Mouse (Mus musculus): ENCODE data around the gene Myo1f. TPM values are rescaled to one million over a fixed set of nuclear protein-coding genes. Genes with fewer than 3 reads are reported as not detected.

Gene Myo1f
- total RNA-seq (2014; fragmentation: Nextera tagmentation) (93.6 and 116 TPM in 2 replicates), total RNA-seq (2017) (108 and 121 TPM in 2 replicates)

- peak; percentile 96 for ATAC-seq (replicated peaks; ENCODE audit: poor library complexity, severe bottlenecking)
Measured at GRCm38 (mm10) chr17:33555223-33555855, at the start of gene Myo1f. Gene Myo1f (plus strand): TSS chr17:33555707.

- ATAC-seq (replicated peaks; ENCODE audit: poor library complexity, severe bottlenecking): no peak
Measured at GRCm38 (mm10) chr17:33508386-33508785, 47.1 kb upstream of the Myo1f start.

- no peak for ATAC-seq (replicated peaks; ENCODE audit: poor library complexity, severe bottlenecking)
Measured at GRCm38 (mm10) chr17:33510172-33510571, 45.3 kb upstream of the Myo1f start.

DNA sequence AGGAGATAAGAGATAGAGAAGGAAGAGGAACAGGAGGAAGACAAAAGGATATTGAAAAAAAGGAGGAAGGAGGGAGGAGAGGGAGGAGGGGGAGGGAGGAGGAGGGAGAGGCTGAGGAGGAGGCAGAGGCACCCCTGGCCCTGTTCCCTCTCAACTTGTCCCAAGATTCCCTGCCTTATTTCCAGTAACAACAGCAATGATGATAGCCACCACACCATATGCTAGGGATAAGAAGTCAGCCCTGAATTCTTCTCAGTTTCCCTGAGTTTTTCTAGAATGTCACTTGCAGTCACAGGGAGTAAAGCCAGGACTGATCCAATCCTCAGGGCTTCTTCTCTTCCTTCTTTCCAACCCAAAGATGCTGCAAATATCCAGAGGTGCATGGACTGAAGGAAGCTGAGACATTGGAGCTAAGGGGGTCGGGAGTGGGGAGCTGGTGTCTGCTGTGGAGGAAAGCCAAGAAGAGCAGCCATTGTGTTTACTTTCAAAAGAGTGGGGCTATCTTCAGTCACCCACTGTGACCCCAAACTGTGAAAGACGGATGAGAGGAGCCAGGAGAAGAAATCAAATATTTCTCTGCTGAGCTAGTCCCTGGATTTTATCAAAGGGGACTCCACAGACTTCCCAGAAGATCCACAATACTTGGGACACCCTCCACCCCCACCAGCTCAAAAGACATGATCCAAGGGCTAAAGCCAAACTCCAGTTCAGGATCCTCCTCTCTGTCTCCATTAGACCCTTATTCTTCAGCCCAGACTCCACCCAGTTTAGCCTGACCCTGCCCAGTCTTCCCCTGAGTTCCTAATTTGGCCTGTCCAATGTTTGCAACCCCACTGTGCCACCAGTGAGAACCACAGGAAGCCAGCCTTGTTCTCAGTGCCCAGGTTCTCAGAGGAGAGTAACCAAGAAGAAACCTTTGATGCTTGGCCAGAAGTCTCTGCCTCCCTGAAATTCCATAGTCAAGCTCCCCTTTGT lies 42.8 kb upstream of the Myo1f start:
- ATAC-seq (replicated peaks; ENCODE audit: poor library complexity, severe bottlenecking): no peak

GRCm38 (mm10) chr17:33513874-33514273 lies 41.6 kb upstream of the Myo1f start:
- peak; percentile 55 for ATAC-seq (replicated peaks; ENCODE audit: poor library complexity, severe bottlenecking)

DNA sequence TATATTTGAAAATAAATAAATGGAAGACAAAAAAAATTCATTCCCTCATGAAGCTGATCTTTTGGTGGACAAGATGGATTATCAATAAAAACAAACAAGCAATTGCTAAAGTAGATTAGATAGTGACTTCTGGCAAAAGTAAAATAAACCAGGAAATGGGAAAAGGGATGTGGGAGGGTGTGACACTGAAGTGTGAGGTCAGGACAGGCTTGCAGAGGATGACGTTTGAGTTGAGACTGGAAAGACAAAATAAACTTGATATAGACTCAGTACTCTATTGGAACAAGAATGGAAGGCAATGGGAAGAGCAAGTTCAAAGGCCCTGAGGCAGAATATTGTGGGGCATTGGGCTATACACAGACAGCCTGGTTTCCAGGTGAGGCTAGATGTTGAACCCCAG lies 35.1 kb upstream of the Myo1f start:
- no peak for ATAC-seq (replicated peaks; ENCODE audit: poor library complexity, severe bottlenecking)

DNA sequence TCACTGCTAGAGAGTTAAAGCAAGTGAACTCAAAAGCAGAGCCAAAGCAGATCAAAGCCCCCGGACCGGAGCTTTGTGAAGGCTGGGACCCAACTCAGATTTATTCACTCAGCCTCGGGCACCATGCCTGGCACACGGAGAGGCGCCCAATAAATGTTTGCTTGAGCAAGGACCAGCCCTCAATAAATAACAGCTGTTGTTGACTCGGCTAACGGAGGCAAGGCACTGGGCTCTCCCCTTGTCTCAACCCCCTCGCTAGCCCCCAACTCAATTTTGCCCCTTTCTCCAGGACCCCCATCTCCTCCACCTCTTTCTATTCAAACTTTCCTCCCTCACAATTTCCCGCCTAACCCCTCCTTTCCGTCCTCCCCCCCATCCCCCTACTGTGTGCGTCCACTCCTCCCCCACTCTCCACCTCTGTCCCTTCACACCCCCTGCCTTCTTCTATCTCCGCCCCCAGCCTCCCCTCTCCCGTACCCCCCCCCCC lies 32.0 kb upstream of the Myo1f start:
- no peak for ATAC-seq (replicated peaks; ENCODE audit: poor library complexity, severe bottlenecking)

DNA sequence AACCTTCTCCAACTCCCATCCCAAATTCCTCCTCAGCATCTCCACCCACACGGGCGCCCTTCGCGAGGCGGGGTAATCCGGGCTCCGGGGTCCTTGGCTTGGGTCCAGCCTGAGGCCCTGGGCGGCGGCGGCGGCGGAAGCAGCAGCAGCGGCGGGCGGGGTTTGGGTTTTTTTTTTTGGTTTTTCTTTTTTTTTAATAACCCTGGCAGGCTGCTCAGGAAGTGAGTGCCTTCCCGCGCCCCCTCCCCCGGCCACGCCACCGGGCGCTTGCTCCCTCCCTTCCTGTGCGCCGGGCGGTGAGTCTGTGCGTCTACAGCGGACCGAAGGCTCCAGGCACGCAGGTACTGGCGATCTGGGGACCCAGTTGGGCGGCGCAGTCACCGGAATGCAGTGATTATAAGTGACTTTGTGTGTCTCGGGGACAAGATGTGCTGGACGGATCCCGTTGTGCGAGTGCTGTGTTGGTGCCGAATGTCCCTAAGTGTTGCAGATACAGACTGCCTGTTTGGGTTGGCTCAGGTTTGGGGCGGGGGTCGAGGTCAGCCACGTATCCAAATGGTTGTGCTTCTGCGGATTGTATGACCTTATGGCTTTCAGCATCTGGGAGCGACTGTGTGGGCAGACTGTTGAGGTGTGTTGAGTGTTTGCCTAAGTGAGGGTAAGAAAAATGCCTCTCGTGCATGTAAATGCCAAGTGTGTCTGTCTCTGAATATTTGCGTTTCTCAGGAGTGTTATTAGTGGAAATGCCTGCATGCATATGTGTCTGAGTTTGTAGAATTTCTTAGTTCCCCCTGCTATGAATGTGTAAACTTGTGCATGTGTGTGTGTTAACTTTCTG lies 31.4 kb upstream of the Myo1f start, which contains the start of gene Adamts10:
Adamts10 (plus strand) TSS at position 287 of the 838 bp plus-strand sequence.
- ATAC-seq (replicated peaks; ENCODE audit: poor library complexity, severe bottlenecking): peak; percentile 90

DNA sequence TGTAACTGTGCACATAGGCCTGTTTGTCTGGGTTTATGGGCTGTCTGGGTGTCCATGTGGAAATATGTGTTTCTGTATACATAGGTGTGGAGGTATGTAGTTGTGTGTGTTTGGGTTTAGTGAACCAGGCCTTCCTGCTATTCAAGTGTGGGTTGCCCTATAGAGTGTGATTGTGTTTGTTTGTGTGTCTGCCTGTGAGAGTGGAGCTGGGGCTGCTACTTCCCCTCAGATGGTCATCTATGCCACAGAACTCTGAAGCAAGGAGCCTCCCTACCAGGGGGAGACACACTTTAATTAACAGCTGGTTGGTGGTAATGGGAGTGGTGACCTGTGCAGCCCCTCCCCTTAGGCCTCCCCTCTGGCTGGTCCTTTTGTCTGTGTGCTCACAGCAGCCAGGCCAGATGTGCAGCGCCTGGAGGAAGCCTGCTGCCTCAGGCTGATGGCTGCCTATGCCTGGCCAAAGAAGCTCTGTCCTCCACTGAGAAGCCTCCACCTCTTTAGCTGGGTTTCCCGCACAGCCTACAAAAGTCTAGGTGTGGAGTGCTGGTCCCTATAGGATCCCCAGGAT lies 30.6 kb upstream of the Myo1f start:
- ATAC-seq (replicated peaks; ENCODE audit: poor library complexity, severe bottlenecking): peak; percentile 74

- no peak for ATAC-seq (replicated peaks; ENCODE audit: poor library complexity, severe bottlenecking)
Measured at GRCm38 (mm10) chr17:33526506-33526905, 29.0 kb upstream of the Myo1f start.

GRCm38 (mm10) chr17:33539106-33539675 lies 16.3 kb upstream of the Myo1f start:
- peak; percentile 63 for ATAC-seq (replicated peaks; ENCODE audit: poor library complexity, severe bottlenecking)

GRCm38 (mm10) chr17:33539878-33540277 lies 15.6 kb upstream of the Myo1f start:
- ATAC-seq (replicated peaks; ENCODE audit: poor library complexity, severe bottlenecking): no peak

GRCm38 (mm10) chr17:33549212-33549611 lies 6.3 kb upstream of the Myo1f start:
- ATAC-seq (replicated peaks; ENCODE audit: poor library complexity, severe bottlenecking): no peak

- ATAC-seq (replicated peaks; ENCODE audit: poor library complexity, severe bottlenecking): peak; percentile 45
Measured at GRCm38 (mm10) chr17:33550388-33550787, 5.1 kb upstream of the Myo1f start.

- ATAC-seq (replicated peaks; ENCODE audit: poor library complexity, severe bottlenecking): no peak
Measured at GRCm38 (mm10) chr17:33552113-33552512, 3.4 kb upstream of the Myo1f start.

DNA sequence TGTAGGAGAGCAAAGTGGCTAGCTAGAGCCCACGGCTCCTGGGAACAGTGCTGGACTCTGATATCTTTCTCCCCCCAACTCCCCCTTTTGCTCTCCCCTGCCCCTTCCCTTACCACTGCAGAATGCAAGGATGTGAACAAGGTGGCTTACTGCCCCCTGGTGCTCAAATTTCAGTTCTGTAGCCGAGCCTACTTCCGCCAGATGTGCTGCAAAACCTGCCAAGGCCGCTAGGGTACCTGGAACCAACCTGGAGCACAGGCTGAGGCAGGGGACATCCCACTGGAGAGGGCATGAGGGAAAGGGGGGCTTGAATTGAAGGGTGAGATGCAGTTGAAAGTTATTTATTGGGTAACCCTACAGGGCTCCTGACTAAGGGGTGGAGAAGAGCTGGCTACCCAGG lies 2.5 kb upstream of the Myo1f start:
- peak; percentile 24 for ATAC-seq (replicated peaks; ENCODE audit: poor library complexity, severe bottlenecking)

- ATAC-seq (replicated peaks; ENCODE audit: poor library complexity, severe bottlenecking): no peak
Measured at GRCm38 (mm10) chr17:33554536-33554935, 971 bp upstream of the Myo1f start.

DNA sequence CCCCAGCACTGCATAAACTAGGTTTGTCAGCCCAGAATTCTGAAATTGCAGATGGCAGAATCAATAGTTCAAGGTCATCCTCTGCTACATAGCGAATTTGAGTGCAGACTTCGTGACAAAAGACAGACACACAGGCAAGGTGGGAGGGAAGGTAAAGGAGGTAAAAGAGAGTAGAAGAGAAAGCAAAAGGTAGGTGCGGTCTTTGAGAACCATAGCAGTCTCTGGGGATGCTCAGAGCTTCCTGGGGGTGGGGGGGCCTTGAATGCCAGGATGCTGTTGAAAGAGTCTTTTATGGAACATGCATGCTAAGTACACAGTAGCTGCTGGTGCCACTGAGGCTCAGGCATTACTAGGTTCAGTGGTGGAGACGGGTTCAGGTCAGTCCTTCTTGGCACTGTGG lies 2.4 kb downstream of the Myo1f start:
- ATAC-seq (replicated peaks; ENCODE audit: poor library complexity, severe bottlenecking): no peak

DNA sequence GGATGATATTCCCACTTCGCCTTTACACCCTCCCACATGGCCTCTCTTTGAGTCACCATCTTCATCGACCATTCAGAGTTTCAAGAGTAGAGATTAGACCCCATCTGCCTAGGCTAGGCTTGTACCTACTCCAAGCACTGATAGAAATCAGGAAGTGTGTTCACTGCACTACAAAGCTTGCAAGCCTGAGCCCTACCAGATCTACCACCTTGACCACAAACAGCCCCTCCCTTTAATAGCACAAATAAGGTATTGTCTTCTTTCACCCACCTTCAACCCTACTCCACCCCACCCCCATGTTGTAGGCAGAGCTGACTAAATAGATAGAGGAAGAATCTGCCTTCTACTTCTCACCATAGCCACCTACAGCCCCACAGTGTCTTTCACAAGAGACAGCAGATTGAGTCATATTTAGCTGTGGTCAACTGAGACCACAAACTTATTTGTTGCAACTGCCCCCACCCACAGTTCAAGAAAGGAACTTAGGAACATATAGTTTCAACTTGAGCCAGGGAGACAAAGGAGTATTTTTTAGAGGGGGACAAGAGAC lies 8.1 kb downstream of the Myo1f start:
- ATAC-seq (replicated peaks; ENCODE audit: poor library complexity, severe bottlenecking): peak; percentile 90
